Mouse (Mus musculus) thymus, adult 2 months (tissue): Measurements from ENCODE around the gene Kdm5b. TPM values are rescaled to one million over a fixed set of nuclear protein-coding genes. Genes with fewer than 3 reads are reported as not detected.

Source experiments
- DNase-seq: peaks from one replicate; pipeline ENCODE4 v3.0.0; 2021
- H3K27ac ChIP-seq: fragments of 200-500 bp; 2 replicates; pipeline ENCODE4 v1.5.1; 2012; ENCODE audit warnings: low read length, control low read depth; ENCODE audit not compliant: control insufficient read depth, insufficient read depth
- H3K27me3 ChIP-seq: fragments of 200-500 bp; 2 replicates; pipeline ENCODE4 v1.6.1; 2012; ENCODE audit warnings: mild to moderate bottlenecking, low read length, moderate library complexity, mixed read lengths; ENCODE audit not compliant: control insufficient read depth, insufficient read depth
- H3K36me3 ChIP-seq: fragments of 200-500 bp; 2 replicates; pipeline ENCODE4 v1.6.1; 2012; ENCODE audit warnings: mild to moderate bottlenecking, low read length, moderate library complexity; ENCODE audit not compliant: control insufficient read depth, insufficient read depth
- H3K4me1 ChIP-seq: fragments of 200-500 bp; replicated peaks from 2 replicates; pipeline ENCODE4 v1.6.1; 2012; ENCODE audit warnings: low read length; ENCODE audit not compliant: control insufficient read depth, insufficient read depth
- H3K4me3 ChIP-seq: fragments of 200-500 bp; 2 replicates; pipeline ENCODE4 v1.5.1; 2012; ENCODE audit warnings: mild to moderate bottlenecking, low read length, control low read depth, moderate library complexity; ENCODE audit not compliant: control insufficient read depth, insufficient read depth
- CTCF ChIP-seq: fragments of 200-500 bp; IDR thresholded peaks from 2 replicates; pipeline ENCODE4 v1.5.1; 2012; ENCODE audit warnings: mild to moderate bottlenecking, control low read depth, low read length, moderate library complexity, borderline replicate concordance; ENCODE audit not compliant: control insufficient read depth, poor library complexity, insufficient read depth; ENCODE audit errors: extremely low read depth
- POLR2A ChIP-seq: fragments of 200-500 bp; IDR thresholded peaks from 2 replicates; pipeline ENCODE4 v1.6.1; 2012; ENCODE audit warnings: mild to moderate bottlenecking, low read length, control low read depth, moderate library complexity; ENCODE audit not compliant: control insufficient read depth, poor library complexity, insufficient read depth; ENCODE audit errors: extremely low read depth
- WGBS: fragments of 180-500 bp; shearing (Covaris S2); methylation state at CpG from one replicate; pipeline ENCODE4 v1.1.7; 2018; 5-methylcytosine and 5-hydroxymethylcytosine counted together
- polyA plus RNA-seq: library from polyadenylated mRNA; depleted of rRNA; stranded (reverse); fragments of >200 nt; gene quantifications from 2 replicates; pipeline ENCODE4 v1.2.3, GENCODE M21; 2012; rRNA removed

Kdm5b gene
- polyA plus RNA-seq, result 26.7 and 36.4 TPM in 2 replicates

DNA sequence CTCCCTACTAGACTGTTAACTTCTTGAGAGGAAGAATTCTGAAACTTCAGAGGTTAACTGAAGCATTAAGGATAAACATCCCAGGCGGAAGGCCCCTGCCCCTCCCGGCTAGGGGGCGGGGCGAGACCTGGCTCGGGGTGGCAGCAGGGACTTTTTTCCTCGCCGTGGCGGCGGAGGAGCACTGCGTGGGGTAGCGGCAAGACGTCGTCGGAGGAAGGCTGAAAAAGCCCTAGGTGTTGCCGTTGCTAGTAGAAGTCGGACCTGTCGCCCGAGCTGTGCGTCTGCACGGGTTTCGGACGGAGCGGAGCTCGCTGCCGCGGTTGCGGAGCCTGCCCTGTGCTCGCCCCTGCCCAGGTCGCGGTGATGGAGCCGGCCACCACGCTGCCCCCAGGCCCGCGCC is at the start of gene Kdm5b:
Kdm5b (plus strand) TSS at position 196 of the 400 bp plus-strand sequence.
- Histone ChIP-seq H3K36me3 (no peaks in the 10 kb centered on the region), H3K4me3 (peak within 1 kb of the TSS; percentile 89), H3K27me3 (no peaks in the 10 kb centered on the region), H3K27ac (peak within 1 kb of the TSS; percentile 41), H3K4me1 (peaks cover 9% of the 10 kb centered on the region)
- TF ChIP-seq POLR2A (peak; percentile 84), CTCF (0 out of 2 replicates have a peak, but pooled peaks have one; percentile 27)
- peak; percentile 94 for DNase-seq
- WGBS, result under 1% methylated on average over 34 of the region's 34 CpGs

DNA sequence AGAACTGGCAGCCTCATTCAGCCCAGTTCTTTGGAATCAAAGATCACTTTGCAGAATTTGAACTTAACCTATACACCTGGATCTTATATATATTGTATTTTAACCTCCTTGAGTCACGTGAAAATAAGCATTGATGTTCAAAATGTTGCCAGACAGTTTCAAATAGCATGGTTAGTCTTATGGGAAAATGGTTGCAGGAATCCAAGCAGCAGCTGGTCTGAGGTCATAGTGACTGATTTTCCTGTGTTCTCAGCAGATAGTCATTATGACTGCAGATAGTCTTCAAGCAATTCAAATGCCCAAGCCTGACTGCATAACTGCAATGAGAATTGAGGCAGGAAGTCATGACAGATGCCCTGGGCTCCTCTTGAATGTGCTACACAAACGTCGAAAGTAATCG is 47.8 kb upstream of the Kdm5b start:
- Histone ChIP-seq H3K4me1 (peaks cover 18% of the 10 kb centered on the region), H3K36me3 (peaks cover 6% of the 10 kb centered on the region; the same call in 1 of the 2 replicates), H3K4me3 (no peak overlapping the region), H3K27ac (no peak overlapping the region), H3K27me3 (peaks cover 9% of the 10 kb centered on the region; the same call in 1 of the 2 replicates)
- TF ChIP-seq POLR2A, result no peak
- no peak for TF ChIP-seq CTCF
- no peak for DNase-seq
- WGBS, result 69% methylated on average over 4 of the region's 4 CpGs

DNA sequence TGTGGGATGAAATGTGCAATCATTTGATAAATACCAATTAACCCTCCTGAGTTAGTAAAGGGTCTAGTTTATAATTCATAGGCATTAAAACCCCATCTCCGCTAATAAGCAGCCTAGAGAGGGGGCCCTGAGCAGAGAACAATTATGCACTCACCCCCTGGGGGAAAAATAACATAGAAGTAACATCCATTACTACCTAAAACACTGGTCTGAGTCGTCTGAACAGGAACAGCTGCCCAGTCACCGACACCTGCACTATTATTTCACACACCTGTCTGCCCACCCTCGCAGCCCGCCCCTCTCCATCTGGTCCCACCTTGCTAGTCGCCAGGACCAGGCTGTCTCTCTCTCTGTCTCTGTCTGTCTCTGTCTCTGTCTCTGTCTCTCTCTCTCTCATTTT is 47.4 kb upstream of the Kdm5b start:
- WGBS, result 84% methylated on average over 6 of the region's 6 CpGs
- no peak for TF ChIP-seq CTCF
- TF ChIP-seq POLR2A, result no peak
- peaks cover 18% of the 10 kb centered on the region for H3K4me1 ChIP-seq
- no peak overlapping the region for H3K27ac ChIP-seq
- H3K4me3 ChIP-seq, result no peak overlapping the region
- peaks cover 9% of the 10 kb centered on the region; the same call in 1 of the 2 replicates for H3K27me3 ChIP-seq
- peaks cover 2% of the 10 kb centered on the region; the same call in 1 of the 2 replicates for H3K36me3 ChIP-seq
- no peak for DNase-seq

DNA sequence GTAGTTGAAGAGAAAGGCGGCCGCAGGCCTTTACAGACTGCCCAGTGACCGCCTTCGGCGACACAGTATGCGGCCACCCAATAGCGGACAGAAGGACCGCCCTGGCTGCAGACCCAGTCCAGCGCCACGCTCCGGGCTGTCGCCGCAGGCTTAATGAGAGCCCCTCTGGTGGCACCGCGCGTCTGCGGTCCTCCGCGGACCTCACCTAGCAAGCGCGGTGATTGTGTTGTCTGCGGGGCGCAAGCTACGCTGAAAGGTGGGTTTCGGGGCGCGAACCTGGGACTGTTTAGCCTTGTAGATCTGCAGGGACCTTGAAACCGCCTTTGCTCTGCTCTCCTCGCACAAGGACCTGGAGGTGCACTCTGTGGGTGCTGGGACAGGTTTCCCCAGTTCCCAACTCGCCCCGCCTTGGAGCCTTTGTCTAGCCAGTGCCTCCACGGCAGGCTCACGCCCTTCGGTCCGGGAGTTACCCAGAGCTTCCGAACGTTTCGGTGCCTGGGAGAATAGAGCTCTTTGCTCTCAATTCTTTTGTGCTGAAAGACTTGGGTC is 46.6 kb upstream of the Kdm5b start:
- H3K27ac ChIP-seq, result no peak overlapping the region
- no peaks in the 10 kb centered on the region for H3K36me3 ChIP-seq
- H3K4me1 ChIP-seq, result peaks cover 18% of the 10 kb centered on the region
- peaks cover 9% of the 10 kb centered on the region; the same call in 1 of the 2 replicates for H3K27me3 ChIP-seq
- no peak for DNase-seq
- H3K4me3 ChIP-seq, result no peak overlapping the region
- WGBS, result 6% methylated on average over 38 of the region's 38 CpGs
- TF ChIP-seq CTCF, result no peak
- no peak for TF ChIP-seq POLR2A

DNA sequence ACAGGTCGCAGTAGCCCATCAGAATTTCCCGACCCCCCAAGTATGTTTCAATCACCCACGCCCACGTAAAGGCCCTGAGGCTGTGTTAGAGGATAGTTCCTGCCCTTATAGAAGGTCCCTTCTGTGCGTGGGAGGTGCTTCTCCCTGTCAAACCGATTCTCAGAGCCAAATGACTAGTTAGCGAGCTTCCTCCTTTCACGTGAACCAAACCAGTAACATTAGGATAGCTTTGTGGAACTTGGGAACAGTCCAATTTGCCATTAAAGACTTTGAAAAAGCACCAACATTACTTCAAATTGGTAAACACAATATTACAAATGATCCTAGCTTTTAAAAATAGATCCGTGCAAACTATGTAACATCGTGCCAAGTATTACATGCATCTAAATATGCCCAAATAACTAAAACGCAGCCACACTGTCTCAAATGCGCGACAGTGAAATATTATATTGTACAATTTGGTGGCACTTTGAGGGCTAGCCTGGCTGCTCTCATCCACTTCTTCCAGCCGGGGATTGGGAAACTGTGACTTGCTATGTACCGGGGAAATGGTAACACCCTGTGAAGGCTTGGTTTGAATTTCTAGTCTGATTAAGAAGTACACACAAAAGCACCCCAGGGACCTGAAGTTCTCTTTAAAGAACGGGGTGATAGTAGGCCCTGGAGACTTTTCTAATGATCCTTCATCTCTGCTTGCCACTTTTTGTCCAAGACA is 45.9 kb upstream of the Kdm5b start:
- Histone ChIP-seq H3K36me3 (no peaks in the 10 kb centered on the region), H3K4me3 (no peak overlapping the region), H3K27ac (no peak overlapping the region), H3K27me3 (peaks cover 9% of the 10 kb centered on the region; the same call in 1 of the 2 replicates), H3K4me1 (peaks cover 21% of the 10 kb centered on the region)
- 60% methylated on average over 16 of the region's 16 CpGs for WGBS
- TF ChIP-seq CTCF (no peak), POLR2A (no peak)
- DNase-seq, result no peak

DNA sequence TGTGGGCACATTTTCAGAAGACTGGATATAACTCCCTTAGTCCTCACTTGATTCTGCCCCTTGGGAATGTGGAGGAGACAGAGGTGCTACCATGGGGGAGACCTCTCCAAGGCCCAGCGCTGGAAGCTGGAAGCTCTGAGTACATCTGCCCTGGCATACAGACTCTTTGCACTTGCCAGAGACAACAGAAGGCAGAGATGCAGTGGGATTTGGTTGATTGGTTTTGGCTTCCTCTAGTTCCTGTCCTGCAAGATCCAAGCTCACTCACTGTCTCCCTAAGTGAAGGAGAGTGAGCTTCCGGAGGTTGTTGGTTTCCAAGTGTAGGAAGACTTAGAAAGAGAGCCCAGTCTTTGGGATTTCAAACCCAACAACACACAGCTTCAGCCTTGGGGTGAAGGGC is 44.1 kb upstream of the Kdm5b start:
- WGBS, result 91% methylated on average over 2 of the region's 2 CpGs
- H3K36me3 ChIP-seq, result no peaks in the 10 kb centered on the region
- DNase-seq, result no peak
- H3K27ac ChIP-seq, result no peak overlapping the region
- H3K27me3 ChIP-seq, result peaks cover 9% of the 10 kb centered on the region; the same call in 1 of the 2 replicates
- peaks cover 13% of the 10 kb centered on the region for H3K4me1 ChIP-seq
- no peak for TF ChIP-seq CTCF
- no peak for TF ChIP-seq POLR2A
- no peak overlapping the region for H3K4me3 ChIP-seq
